Mouse (Mus musculus) ES-Bruce4 (cell line): Measurements from ENCODE around the gene Adam1b. TPM values are rescaled to one million over a fixed set of nuclear protein-coding genes. Genes with fewer than 3 reads are reported as not detected.

Experiments
- H3K27ac ChIP-seq: 2 replicates; pipeline ENCODE4 v1.5.1; 2012; ENCODE audit warnings: low read length, inconsistent platforms; ENCODE audit not compliant: insufficient read depth
- H3K27me3 ChIP-seq: 2 replicates; pipeline ENCODE4 v1.6.1; 2012; ENCODE audit warnings: mild to moderate bottlenecking, low read length, inconsistent platforms; ENCODE audit not compliant: control insufficient read depth, poor library complexity, insufficient read depth, severe bottlenecking
- H3K36me3 ChIP-seq: 2 replicates; pipeline ENCODE4 v1.6.1; 2012; ENCODE audit warnings: inconsistent platforms, mild to moderate bottlenecking, low read length, moderate library complexity; ENCODE audit not compliant: control insufficient read depth, poor library complexity, insufficient read depth, severe bottlenecking
- H3K4me1 ChIP-seq: one replicate; pipeline ENCODE4 v1.8.1; 2011; ENCODE audit warnings: low read length; ENCODE audit not compliant: control insufficient read depth, insufficient read depth
- H3K4me3 ChIP-seq: 2 replicates; pipeline ENCODE4 v1.5.1; 2011; ENCODE audit warnings: low read depth, mild to moderate bottlenecking, low read length
- H3K9ac ChIP-seq: 2 replicates; pipeline ENCODE4 v1.6.1; 2012; ENCODE audit warnings: low read depth, mild to moderate bottlenecking, inconsistent platforms; ENCODE audit not compliant: poor library complexity, severe bottlenecking
- H3K9me3 ChIP-seq: replicated peaks from 2 replicates; pipeline ENCODE4 v1.6.1; 2012; ENCODE audit warnings: mild to moderate bottlenecking, low read length, inconsistent platforms; ENCODE audit not compliant: control insufficient read depth, poor library complexity, insufficient read depth, severe bottlenecking
- CTCF ChIP-seq: IDR thresholded peaks from one replicate; pipeline ENCODE4 v1.8.1; 2011; ENCODE audit warnings: low read depth, low read length
- EP300 ChIP-seq: IDR thresholded peaks from 2 replicates; pipeline ENCODE4 v1.6.1; 2011; ENCODE audit warnings: low read depth, low read length; ENCODE audit not compliant: insufficient read depth
- POLR2A ChIP-seq: IDR thresholded peaks from one replicate; pipeline ENCODE4 v1.8.1; 2011; ENCODE audit warnings: low read length; ENCODE audit not compliant: insufficient read depth
- polyA plus RNA-seq: library from polyadenylated mRNA; stranded (reverse); fragments of >200 nt; gene quantifications from 2 replicates; pipeline ENCODE4 v1.2.4, GENCODE M21; 2011; ENCODE audit warnings: low read depth; ENCODE audit not compliant: missing spikeins, insufficient read depth, insufficient read length

Gene Adam1b
- polyA plus RNA-seq, 1 experiment: not detected

- no peaks in the 10 kb centered on the region for H3K4me1 ChIP-seq
- H3K9ac ChIP-seq: no peak overlapping the region
- no peak overlapping the region for H3K27ac ChIP-seq
- peaks cover 25% of the 10 kb centered on the region for H3K36me3 ChIP-seq
- TF ChIP-seq EP300: no peak
- TF ChIP-seq CTCF: no peak
- TF ChIP-seq POLR2A: no peak
- H3K27me3 ChIP-seq: no peaks in the 10 kb centered on the region
- no peaks in the 10 kb centered on the region for H3K9me3 ChIP-seq
- no peak overlapping the region for H3K4me3 ChIP-seq
Measured at GRCm38 (mm10) chr5:121450476-121450875, 52.8 kb downstream of the Adam1b start.

Other genes starting within 250 kb of the Adam1b start
- 23.1 and 25.9 TPM in 2 replicates for gene Trafd1, start 117.8 kb downstream of the Adam1b start, polyA plus RNA-seq
- gene Naa25, start 105.5 kb downstream of the Adam1b start, polyA plus RNA-seq: 70.0 and 77.9 TPM in 2 replicates
- 3.8 and 7.8 TPM in 2 replicates for gene Tmem116, start 51.5 kb downstream of the Adam1b start, polyA plus RNA-seq
- gene Erp29, start 50.9 kb downstream of the Adam1b start, polyA plus RNA-seq: 79.2 and 83.7 TPM in 2 replicates
- 2.3 TPM in 2 replicates for gene Adam1a, start 42.0 kb upstream of the Adam1b start, polyA plus RNA-seq
- not detected in 2 replicates for gene Gm42878, start 42.0 kb upstream of the Adam1b start, polyA plus RNA-seq
- 74.4 and 75.2 TPM in 2 replicates for gene Mapkapk5, start 42.5 kb upstream of the Adam1b start, polyA plus RNA-seq
- 160 and 180 TPM in 2 replicates for gene Aldh2, start 90.4 kb upstream of the Adam1b start, polyA plus RNA-seq
- gene Acad12, start 115.5 kb upstream of the Adam1b start, polyA plus RNA-seq: 5.8 and 6.3 TPM in 2 replicates
- 5.8 and 9.0 TPM in 2 replicates for gene Acad10, start 157.1 kb upstream of the Adam1b start, polyA plus RNA-seq
- gene Brap, start 157.1 kb upstream of the Adam1b start, polyA plus RNA-seq: 31.9 and 34.4 TPM in 2 replicates
- 269 and 284 TPM in 2 replicates for gene Atxn2, start 207.9 kb upstream of the Adam1b start, polyA plus RNA-seq